Mouse (Mus musculus): Measurements from ENCODE around the gene Stub1. TPM values are rescaled to one million over a fixed set of nuclear protein-coding genes. Genes with fewer than 3 reads are reported as not detected.
A peak's percentile ranks its signal among the peaks of the same experiment; 100 is the strongest.

The Stub1 gene
- 290 and 306 TPM in 2 replicates for polyA plus RNA-seq (2014; fragmentation: Nextera tagmentation; extraction: Ambion mirVana)

- peak within 1 kb of the TSS; percentile 91 for H3K4me2 ChIP-seq (replicated peaks; ENCODE audit: low read depth, low read length)
- H3K36me3 ChIP-seq (ENCODE audit: control insufficient read depth, insufficient read depth, low read length): peaks cover 8% of the 10 kb centered on the region; the same call in 1 of the 2 replicates
- ATAC-seq (ENCODE audit: low FRiP score) (peak; percentile 75), DNase-seq (ENCODE audit: low spot score) (peak; percentile 87)
- peak within 1 kb of the TSS; percentile 79 for H3K9ac ChIP-seq (ENCODE audit: low read depth, low read length)
- peaks cover 46% of the 10 kb centered on the region for H3K4me1 ChIP-seq (replicated peaks; ENCODE audit: control insufficient read depth, insufficient read depth, low read length)
- no peaks in the 10 kb centered on the region for H3K27me3 ChIP-seq (ENCODE audit: control insufficient read depth, insufficient read depth, low read length)
- peak within 1 kb of the TSS; percentile 83 for H3K4me3 ChIP-seq (ENCODE audit: low read depth, low read length)
- H3K9me3 ChIP-seq (ENCODE audit: control insufficient read depth, low read length): no peaks in the 10 kb centered on the region
- peak within 1 kb of the TSS; percentile 94 for H3K27ac ChIP-seq (ENCODE audit: low read depth, low read length)
- under 1% methylated on average over 24 of the region's 24 CpGs for WGBS
These were observed at the start of gene Stub1 for GRCm38 (mm10) chr17:25833291-25833663. TSS of gene Stub1 (minus strand) at chr17:25833404.

- Histone ChIP-seq H3K36me3 (ENCODE audit: control insufficient read depth, insufficient read depth, low read length) (no peaks in the 10 kb centered on the region), H3K9me3 (ENCODE audit: control insufficient read depth, low read length) (no peaks in the 10 kb centered on the region), H3K4me2 (replicated peaks; ENCODE audit: low read depth, low read length) (no peak overlapping the region), H3K9ac (ENCODE audit: low read depth, low read length) (no peak overlapping the region), H3K27me3 (ENCODE audit: control insufficient read depth, insufficient read depth, low read length) (no peaks in the 10 kb centered on the region), H3K27ac (ENCODE audit: low read depth, low read length) (peak overlapping the region; percentile 89), H3K4me1 (replicated peaks; ENCODE audit: control insufficient read depth, insufficient read depth, low read length) (peaks cover 17% of the 10 kb centered on the region), H3K4me3 (ENCODE audit: low read depth, low read length) (no peak overlapping the region)
- ATAC-seq (ENCODE audit: low FRiP score) (no peak), DNase-seq (ENCODE audit: low spot score) (no peak)
- 24% methylated on average over 5 of the region's 5 CpGs for WGBS
These were observed 49.1 kb upstream of the Stub1 start for GRCm38 (mm10) chr17:25882306-25882705.

GRCm38 (mm10) chr17:25881691-25882090, 48.5 kb upstream of the Stub1 start:
- H3K9ac ChIP-seq (ENCODE audit: low read depth, low read length): 0 out of 2 replicates have a peak overlapping the region, but pooled peaks have one; percentile 40
- H3K27me3 ChIP-seq (ENCODE audit: control insufficient read depth, insufficient read depth, low read length): no peaks in the 10 kb centered on the region
- WGBS: 11% methylated on average over 4 of the region's 4 CpGs
- no peak overlapping the region for H3K4me2 ChIP-seq (replicated peaks; ENCODE audit: low read depth, low read length)
- H3K27ac ChIP-seq (ENCODE audit: low read depth, low read length): peak overlapping the region; percentile 89
- H3K4me3 ChIP-seq (ENCODE audit: low read depth, low read length): no peak overlapping the region
- ATAC-seq (ENCODE audit: low FRiP score) (no peak), DNase-seq (ENCODE audit: low spot score) (no peak)
- no peaks in the 10 kb centered on the region for H3K9me3 ChIP-seq (ENCODE audit: control insufficient read depth, low read length)
- H3K4me1 ChIP-seq (replicated peaks; ENCODE audit: control insufficient read depth, insufficient read depth, low read length): peaks cover 17% of the 10 kb centered on the region
- no peaks in the 10 kb centered on the region for H3K36me3 ChIP-seq (ENCODE audit: control insufficient read depth, insufficient read depth, low read length)

GRCm38 (mm10) chr17:25880913-25881641, 47.9 kb upstream of the Stub1 start:
- no peak for ATAC-seq (ENCODE audit: low FRiP score)
- no peak overlapping the region for H3K4me3 ChIP-seq (ENCODE audit: low read depth, low read length)
- peak overlapping the region; percentile 89 for H3K27ac ChIP-seq (ENCODE audit: low read depth, low read length)
- no peaks in the 10 kb centered on the region for H3K36me3 ChIP-seq (ENCODE audit: control insufficient read depth, insufficient read depth, low read length)
- H3K9ac ChIP-seq (ENCODE audit: low read depth, low read length): peak overlapping the region; percentile 37
- no peaks in the 10 kb centered on the region for H3K9me3 ChIP-seq (ENCODE audit: control insufficient read depth, low read length)
- WGBS: 2% methylated on average over 5 of the region's 5 CpGs
- no peak overlapping the region for H3K4me2 ChIP-seq (replicated peaks; ENCODE audit: low read depth, low read length)
- no peaks in the 10 kb centered on the region for H3K27me3 ChIP-seq (ENCODE audit: control insufficient read depth, insufficient read depth, low read length)
- peak; percentile 72 for DNase-seq (ENCODE audit: low spot score)
- H3K4me1 ChIP-seq (replicated peaks; ENCODE audit: control insufficient read depth, insufficient read depth, low read length): peaks cover 21% of the 10 kb centered on the region

GRCm38 (mm10) chr17:25880196-25880910, 47.1 kb upstream of the Stub1 start, which contains the start of gene Wfikkn1:
TSS of gene Wfikkn1 (minus strand) at chr17:25880858.
- H3K27ac ChIP-seq (ENCODE audit: low read depth, low read length): peak within 1 kb of the TSS; percentile 89
- no peak within 1 kb of the TSS for H3K4me3 ChIP-seq (ENCODE audit: low read depth, low read length)
- peaks cover 21% of the 10 kb centered on the region for H3K4me1 ChIP-seq (replicated peaks; ENCODE audit: control insufficient read depth, insufficient read depth, low read length)
- DNase-seq (ENCODE audit: low spot score) (no peak), ATAC-seq (ENCODE audit: low FRiP score) (no peak)
- 20% methylated on average over 5 of the region's 5 CpGs for WGBS
- H3K36me3 ChIP-seq (ENCODE audit: control insufficient read depth, insufficient read depth, low read length): no peaks in the 10 kb centered on the region
- H3K4me2 ChIP-seq (replicated peaks; ENCODE audit: low read depth, low read length): no peak within 1 kb of the TSS
- no peaks in the 10 kb centered on the region for H3K9me3 ChIP-seq (ENCODE audit: control insufficient read depth, low read length)
- H3K9ac ChIP-seq (ENCODE audit: low read depth, low read length): peak within 1 kb of the TSS; percentile 40
- H3K27me3 ChIP-seq (ENCODE audit: control insufficient read depth, insufficient read depth, low read length): no peaks in the 10 kb centered on the region

GRCm38 (mm10) chr17:25879750-25880149, 46.5 kb upstream of the Stub1 start:
- ATAC-seq (ENCODE audit: low FRiP score) (no peak), DNase-seq (ENCODE audit: low spot score) (no peak)
- no peak overlapping the region for H3K9ac ChIP-seq (ENCODE audit: low read depth, low read length)
- H3K9me3 ChIP-seq (ENCODE audit: control insufficient read depth, low read length): no peaks in the 10 kb centered on the region
- no peak overlapping the region for H3K4me3 ChIP-seq (ENCODE audit: low read depth, low read length)
- no peak overlapping the region for H3K4me2 ChIP-seq (replicated peaks; ENCODE audit: low read depth, low read length)
- H3K27me3 ChIP-seq (ENCODE audit: control insufficient read depth, insufficient read depth, low read length): no peaks in the 10 kb centered on the region
- H3K4me1 ChIP-seq (replicated peaks; ENCODE audit: control insufficient read depth, insufficient read depth, low read length): peaks cover 21% of the 10 kb centered on the region
- 68% methylated on average over 8 of the region's 8 CpGs for WGBS
- no peaks in the 10 kb centered on the region for H3K36me3 ChIP-seq (ENCODE audit: control insufficient read depth, insufficient read depth, low read length)
- H3K27ac ChIP-seq (ENCODE audit: low read depth, low read length): no peak overlapping the region

- WGBS: 44% methylated on average over 4 of the region's 4 CpGs
- Histone ChIP-seq H3K9ac (ENCODE audit: low read depth, low read length) (no peak overlapping the region), H3K27ac (ENCODE audit: low read depth, low read length) (no peak overlapping the region), H3K4me3 (ENCODE audit: low read depth, low read length) (no peak overlapping the region), H3K4me2 (replicated peaks; ENCODE audit: low read depth, low read length) (no peak overlapping the region), H3K4me1 (replicated peaks; ENCODE audit: control insufficient read depth, insufficient read depth, low read length) (peaks cover 21% of the 10 kb centered on the region), H3K36me3 (ENCODE audit: control insufficient read depth, insufficient read depth, low read length) (no peaks in the 10 kb centered on the region), H3K9me3 (ENCODE audit: control insufficient read depth, low read length) (no peaks in the 10 kb centered on the region), H3K27me3 (ENCODE audit: control insufficient read depth, insufficient read depth, low read length) (no peaks in the 10 kb centered on the region)
- ATAC-seq (ENCODE audit: low FRiP score) (no peak), DNase-seq (ENCODE audit: low spot score) (peak; percentile 56)
These were observed 46.1 kb upstream of the Stub1 start for GRCm38 (mm10) chr17:25879261-25879660.

GRCm38 (mm10) chr17:25878611-25879180, 45.5 kb upstream of the Stub1 start:
- Histone ChIP-seq H3K36me3 (ENCODE audit: control insufficient read depth, insufficient read depth, low read length) (no peaks in the 10 kb centered on the region), H3K4me1 (replicated peaks; ENCODE audit: control insufficient read depth, insufficient read depth, low read length) (peaks cover 21% of the 10 kb centered on the region), H3K27me3 (ENCODE audit: control insufficient read depth, insufficient read depth, low read length) (no peaks in the 10 kb centered on the region), H3K9ac (ENCODE audit: low read depth, low read length) (no peak overlapping the region), H3K4me3 (ENCODE audit: low read depth, low read length) (no peak overlapping the region), H3K9me3 (ENCODE audit: control insufficient read depth, low read length) (no peaks in the 10 kb centered on the region), H3K4me2 (replicated peaks; ENCODE audit: low read depth, low read length) (no peak overlapping the region), H3K27ac (ENCODE audit: low read depth, low read length) (no peak overlapping the region)
- WGBS: 87% methylated on average over 19 of the region's 19 CpGs
- ATAC-seq (ENCODE audit: low FRiP score) (no peak), DNase-seq (ENCODE audit: low spot score) (no peak)
